Mouse (Mus musculus): Measurements from ENCODE around the gene Ppip5k2.

DNA sequence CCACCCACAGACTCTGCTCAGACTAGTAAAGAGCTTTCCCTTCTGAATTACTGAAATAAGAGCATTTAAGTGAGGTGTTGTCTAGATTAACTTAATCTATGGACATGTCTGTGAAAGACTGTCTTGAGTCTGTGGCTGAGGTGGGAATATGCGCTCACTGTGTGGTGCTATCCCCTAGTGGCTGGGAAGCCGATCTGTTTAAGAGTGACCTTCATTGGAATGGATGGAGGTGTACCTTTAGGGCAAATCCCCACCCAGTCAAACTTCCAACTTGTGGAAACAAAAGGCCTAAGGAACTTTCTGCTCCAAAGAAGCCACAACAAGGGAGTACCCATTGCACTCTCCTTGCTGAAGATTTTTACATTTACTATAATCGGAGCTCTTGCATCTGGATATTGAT is 23.9 kb upstream of the Ppip5k2 start:
- TF ChIP-seq CTCF (IDR thresholded peaks at IDR 0.05; ENCODE audit: low read depth) (peak; percentile 26; the same call in 1 of the 2 replicates), EP300 (IDR thresholded peaks at IDR 0.05; ENCODE audit: low read depth) (no peak)
